In the genomic region with DNA sequence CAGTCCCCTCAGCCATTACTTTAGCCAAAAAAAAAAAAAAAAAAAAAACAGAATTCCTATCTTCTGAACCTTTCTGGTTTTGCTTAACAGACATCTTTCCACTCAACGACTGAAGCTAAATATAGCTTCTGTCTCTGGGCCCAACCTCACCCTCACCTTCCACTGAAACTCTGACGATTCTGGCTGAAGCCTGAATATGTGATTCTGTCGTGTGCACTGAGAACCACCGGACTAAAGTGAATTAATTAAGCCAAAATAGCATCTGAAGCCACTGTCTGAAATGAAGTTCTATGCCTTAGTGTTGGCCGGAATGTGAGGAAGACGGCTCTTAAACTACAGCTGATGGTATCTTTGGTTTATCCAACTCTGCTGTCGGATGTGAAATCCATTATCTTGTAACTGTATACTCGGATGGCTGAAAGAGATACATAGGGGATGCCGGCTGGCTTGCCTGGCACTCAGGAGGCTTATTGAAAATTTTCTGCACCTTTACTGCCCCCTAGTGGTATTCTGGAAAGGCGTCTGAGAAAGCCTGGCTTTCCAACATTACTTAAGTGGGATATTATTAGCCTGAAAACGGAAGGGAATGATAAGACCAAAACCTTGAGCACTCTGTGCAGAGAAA, we compare ENCODE assay signal across 7 mouse cellular contexts.
DNase-seq lines count a peak whose midpoint lies in the region; ATAC-seq and TF ChIP-seq lines count a peak whose summit lies in the region.

No protein-coding gene starts in this region.

- ATAC-seq in hindbrain, postnatal 0 days: peak; percentile 75
- ATAC-seq in megakaryocyte, adult 5-6 weeks (ENCODE audit: poor library complexity, severe bottlenecking): peak; percentile 73

- H3K9ac ChIP-seq in hindbrain, postnatal 0 days (replicated peaks; ENCODE audit: low read length): no peak overlapping the region

- peak; percentile 72 for DNase-seq in adrenal gland, postnatal 10 days
- peak; percentile 28 to 29 for DNase-seq in gastrocnemius, adult 8-10 months (ENCODE audit: low spot score in 2 of 2)
- peak; percentile 95 for DNase-seq in hindbrain, postnatal 0 days (ENCODE audit: low spot score)
- DNase-seq in layer of hippocampus, postnatal 36 days: peak; percentile 40 to 64
- DNase-seq in right cerebral cortex, postnatal 25 days: peak; percentile 57

- no peak for TF ChIP-seq POLR2A in cortical plate, adult 2 months (IDR thresholded peaks at IDR 0.05; ENCODE audit: extremely low read depth, insufficient read depth, low read length)

- H3K4me1 ChIP-seq in cortical plate, adult 2 months (ENCODE audit: control insufficient read depth, insufficient read depth, low read length): peaks cover 2% of the 10 kb centered on the region; the same call in 1 of the 2 replicates
- H3K4me1 ChIP-seq in hindbrain, postnatal 0 days (ENCODE audit: insufficient read depth, low read length): no peaks in the 10 kb centered on the region

- TF ChIP-seq CTCF in cortical plate, adult 2 months (IDR thresholded peaks at IDR 0.05; ENCODE audit: extremely low read depth, insufficient read depth, low read length): peak; percentile 63
- TF ChIP-seq CTCF in hindbrain, postnatal 0 days (IDR thresholded peaks at IDR 0.05; ENCODE audit: low read depth): peak; percentile 86

- no peaks in the 10 kb centered on the region for H3K9me3 ChIP-seq in hindbrain, postnatal 0 days (ENCODE audit: low read length)

- H3K27ac ChIP-seq in cortical plate, adult 2 months (ENCODE audit: insufficient read depth, low read length): no peak overlapping the region
- H3K27ac ChIP-seq in hindbrain, postnatal 0 days: no peak overlapping the region

- H3K36me3 ChIP-seq in hindbrain, postnatal 0 days (ENCODE audit: insufficient read depth, low read length): no peaks in the 10 kb centered on the region

- H3K27me3 ChIP-seq in hindbrain, postnatal 0 days (ENCODE audit: insufficient read depth, low read length): no peaks in the 10 kb centered on the region

- H3K4me2 ChIP-seq in hindbrain, postnatal 0 days (ENCODE audit: low read depth, low read length): no peak overlapping the region

- no peak overlapping the region for H3K4me3 ChIP-seq in cortical plate, adult 2 months (ENCODE audit: insufficient read depth, low read length)
- no peak overlapping the region for H3K4me3 ChIP-seq in hindbrain, postnatal 0 days (ENCODE audit: low read length)

- WGBS in hindbrain, postnatal 0 days: 19% methylated on average over 11 of the region's 11 CpGs

Comparison
In these comparisons a context has a peak if more than half of its experiments do, and no peak if none do; other contexts are left out.
1. DNase-seq: peak in every context shown above with its lines; median percentile 95 in hindbrain, postnatal 0 days; 72 in adrenal gland, postnatal 10 days; 57 in right cerebral cortex, postnatal 25 days; 52 in layer of hippocampus, postnatal 36 days; 28 in gastrocnemius, adult 8-10 months.